Mouse (Mus musculus) mouse embryonic stem cell (cell line): Measurements from ENCODE around the gene Klk14.
"Not testable (repeated sequence)": the region's sequence is repeated elsewhere in the genome, so short reads cannot be mapped to it uniquely, and the experiment has no call there.

Source experiments
- in situ Hi-C, 2 experiments: fragments of 300-500 bp; cut with MboI; formaldehyde crosslinking; loops; 1 replicate in 1 of 2; 3 replicates in 1 of 2; pipeline ENCODE4 v1.14.3; 2019 to 2020; ENCODE audit warnings: low sequenced_read_pairs in 2 of 2, low pct_unique_long_range_greater_than_20kb in 1 of 2, mixed read lengths in 1 of 2; ENCODE audit not compliant: unreplicated experiment in 1 of 2

Klk14 gene

GRCm38 (mm10) chr7:43690118-43690517, at the start of gene Klk14:
Gene Klk14 (plus strand): TSS chr7:43690418.
- in situ Hi-C loops, result loop anchor here in 1 of 2 experiments (25.0 kb wide), 1 partner anchor 197 kb away; the partner anchor contains the start of gene Klk4

- in situ Hi-C loops, result no loop called here
Measured at GRCm38 (mm10) chr7:43642587-43642986, 47.6 kb upstream of the Klk14 start.

GRCm38 (mm10) chr7:43643046-43643652, 47.1 kb upstream of the Klk14 start:
- in situ Hi-C loops, result no loop called here

- in situ Hi-C loops, result no loop called here
Measured at GRCm38 (mm10) chr7:43652683-43653082, 37.5 kb upstream of the Klk14 start.

- in situ Hi-C loops, result no loop called here
Measured at GRCm38 (mm10) chr7:43654519-43654918, 35.7 kb upstream of the Klk14 start.

GRCm38 (mm10) chr7:43656232-43656631, 34.0 kb upstream of the Klk14 start:
- in situ Hi-C loops, result no loop called here

- in situ Hi-C loops, result no loop called here
Measured at GRCm38 (mm10) chr7:43660002-43660401, 30.2 kb upstream of the Klk14 start, which contains the start of gene Siglece. Gene Siglece (minus strand): TSS chr7:43660161.

- in situ Hi-C loops, result no loop called here
Measured at GRCm38 (mm10) chr7:43662804-43663203, 27.4 kb upstream of the Klk14 start.

- in situ Hi-C loops, result not testable (repeated sequence)
Measured at GRCm38 (mm10) chr7:43667221-43667620, 23.0 kb upstream of the Klk14 start.

- in situ Hi-C loops, result no loop called here
Measured at GRCm38 (mm10) chr7:43668582-43668981, 21.6 kb upstream of the Klk14 start.

- in situ Hi-C loops, result loop anchor here (5.0 to 10.0 kb wide), 3 partner anchors 84 to 214 kb away; partner anchors contain the start of gene Klk4 (in 1 of the 2)
Measured at GRCm38 (mm10) chr7:43671064-43671808, 19.0 kb upstream of the Klk14 start.

GRCm38 (mm10) chr7:43671809-43672580, 18.2 kb upstream of the Klk14 start, which contains the start of gene Ctu1:
Gene Ctu1 (plus strand): TSS chr7:43672016.
- in situ Hi-C loops, result loop anchor here (5.0 to 10.0 kb wide), 3 partner anchors 85 to 213 kb away; partner anchors contain the start of gene Klk4 (in 1 of the 2)

- in situ Hi-C loops, result loop anchor here (5.0 to 10.0 kb wide), 3 partner anchors 85 to 212 kb away; partner anchors contain the start of gene Klk4 (in 1 of the 2)
Measured at GRCm38 (mm10) chr7:43672581-43673260, 17.5 kb upstream of the Klk14 start.

GRCm38 (mm10) chr7:43675091-43675490, 15.1 kb upstream of the Klk14 start:
- in situ Hi-C loops, result loop anchor here (10.0 to 25.0 kb wide), 3 partner anchors 90 to 212 kb away; partner anchors contain the start of gene Klk4 (in 2 of the 2)

- in situ Hi-C loops, result loop anchor here (10.0 to 25.0 kb wide), 3 partner anchors 94 to 209 kb away; partner anchors contain the start of gene Klk4 (in 2 of the 2)
Measured at GRCm38 (mm10) chr7:43678517-43678916, 11.7 kb upstream of the Klk14 start.

GRCm38 (mm10) chr7:43680960-43681359, 9.3 kb upstream of the Klk14 start:
- in situ Hi-C loops, result loop anchor here (5.0 to 25.0 kb wide), 2 partner anchors 101 to 206 kb away; partner anchors contain the start of genes Klk10 (in 1 of the 2) and Klk4 (in 1 of the 2)

GRCm38 (mm10) chr7:43682511-43682910, 7.7 kb upstream of the Klk14 start:
- in situ Hi-C loops, result loop anchor here (5.0 to 25.0 kb wide), 2 partner anchors 100 to 205 kb away; partner anchors contain the start of genes Klk10 (in 1 of the 2) and Klk4 (in 1 of the 2)

GRCm38 (mm10) chr7:43685088-43685487, 5.1 kb upstream of the Klk14 start:
- in situ Hi-C loops, result loop anchor here in 1 of 2 experiments (25.0 kb wide), 1 partner anchor 202 kb away; the partner anchor contains the start of gene Klk4
